Mouse (Mus musculus): ENCODE measurements around the gene Lrrc8c. TPM values are rescaled to one million over a fixed set of nuclear protein-coding genes. Genes with fewer than 3 reads are reported as not detected.

Lrrc8c gene
- total and polyA plus RNA-seq, 2 experiments from 2014 or later: 10.7 to 11.0 TPM

GRCm38 (mm10) chr5:105644195-105644594 is 125.0 kb downstream of the Lrrc8c start:
- 87% methylated on average over 6 of the region's 6 CpGs for WGBS
- no peak overlapping the region for H3K9ac ChIP-seq (replicated peaks; ENCODE audit: low read length)
- no peaks in the 10 kb centered on the region for H3K4me1 ChIP-seq (ENCODE audit: insufficient read depth, low read length)
- no peak overlapping the region for H3K4me2 ChIP-seq (ENCODE audit: low read depth, low read length)
- TF ChIP-seq CTCF (IDR thresholded peaks at IDR 0.05; ENCODE audit: low read depth): no peak
- H3K4me3 ChIP-seq (ENCODE audit: low read length): no peak overlapping the region
- DNase-seq (ENCODE audit: low spot score) (no peak), ATAC-seq (no peak)
- H3K27ac ChIP-seq: no peak overlapping the region
- H3K27me3 ChIP-seq (ENCODE audit: insufficient read depth, low read length): no peaks in the 10 kb centered on the region
- no peaks in the 10 kb centered on the region for H3K9me3 ChIP-seq (ENCODE audit: low read length)
- no peaks in the 10 kb centered on the region for H3K36me3 ChIP-seq (ENCODE audit: insufficient read depth, low read length)

- DNase-seq (ENCODE audit: low spot score): no peak
- H3K9ac ChIP-seq (replicated peaks; ENCODE audit: low read length): no peak overlapping the region
- no peak overlapping the region for H3K4me3 ChIP-seq (ENCODE audit: low read length)
- no peaks in the 10 kb centered on the region for H3K9me3 ChIP-seq (ENCODE audit: low read length)
- WGBS: 73% methylated on average over 7 of the region's 7 CpGs
- no peak overlapping the region for H3K4me2 ChIP-seq (ENCODE audit: low read depth, low read length)
- H3K4me1 ChIP-seq (ENCODE audit: insufficient read depth, low read length): no peaks in the 10 kb centered on the region
- no peak overlapping the region for H3K27ac ChIP-seq
- ATAC-seq: no peak
- no peak for TF ChIP-seq CTCF (IDR thresholded peaks at IDR 0.05; ENCODE audit: low read depth)
- H3K27me3 ChIP-seq (ENCODE audit: insufficient read depth, low read length): no peaks in the 10 kb centered on the region
- H3K36me3 ChIP-seq (ENCODE audit: insufficient read depth, low read length): no peaks in the 10 kb centered on the region
Observed at GRCm38 (mm10) chr5:105647094-105647493, 127.9 kb downstream of the Lrrc8c start.

- 46% methylated on average over 7 of the region's 7 CpGs for WGBS
- Histone ChIP-seq H3K4me2 (ENCODE audit: low read depth, low read length) (no peak overlapping the region), H3K9ac (replicated peaks; ENCODE audit: low read length) (no peak overlapping the region)
Observed at GRCm38 (mm10) chr5:105648648-105649287, 129.6 kb downstream of the Lrrc8c start.

GRCm38 (mm10) chr5:105649514-105650001 is 130.4 kb downstream of the Lrrc8c start:
- Histone ChIP-seq H3K4me2 (ENCODE audit: low read depth, low read length) (no peak overlapping the region), H3K9me3 (ENCODE audit: low read length) (no peaks in the 10 kb centered on the region), H3K36me3 (ENCODE audit: insufficient read depth, low read length) (no peaks in the 10 kb centered on the region), H3K27ac (no peak overlapping the region), H3K27me3 (ENCODE audit: insufficient read depth, low read length) (no peaks in the 10 kb centered on the region), H3K4me3 (ENCODE audit: low read length) (no peak overlapping the region), H3K9ac (replicated peaks; ENCODE audit: low read length) (no peak overlapping the region), H3K4me1 (ENCODE audit: insufficient read depth, low read length) (no peaks in the 10 kb centered on the region)
- 89% methylated on average over 10 of the region's 10 CpGs for WGBS
- ATAC-seq (0 out of 2 replicates have a peak, but pooled peaks have one; percentile 24), DNase-seq (ENCODE audit: low spot score) (no peak)
- no peak for TF ChIP-seq CTCF (IDR thresholded peaks at IDR 0.05; ENCODE audit: low read depth)

More at GRCm38 (mm10) chr5:105648648-105649287, 129.6 kb downstream of the Lrrc8c start:
- DNase-seq (ENCODE audit: low spot score) (peak; percentile 18), ATAC-seq (peak; percentile 71; the same call in 1 of the 2 replicates)
- H3K4me3 ChIP-seq (ENCODE audit: low read length): no peak overlapping the region
- no peaks in the 10 kb centered on the region for H3K36me3 ChIP-seq (ENCODE audit: insufficient read depth, low read length)
- peak; percentile 16; the same call in 1 of the 2 replicates for TF ChIP-seq CTCF (IDR thresholded peaks at IDR 0.05; ENCODE audit: low read depth)
- H3K27ac ChIP-seq: 0 out of 2 replicates have a peak overlapping the region, but pooled peaks have one; percentile 32
- H3K9me3 ChIP-seq (ENCODE audit: low read length): no peaks in the 10 kb centered on the region
- no peaks in the 10 kb centered on the region for H3K27me3 ChIP-seq (ENCODE audit: insufficient read depth, low read length)
- H3K4me1 ChIP-seq (ENCODE audit: insufficient read depth, low read length): no peaks in the 10 kb centered on the region

- Histone ChIP-seq H3K4me3 (ENCODE audit: low read length) (no peak overlapping the region), H3K4me2 (ENCODE audit: low read depth, low read length) (no peak overlapping the region), H3K9ac (replicated peaks; ENCODE audit: low read length) (no peak overlapping the region), H3K4me1 (ENCODE audit: insufficient read depth, low read length) (no peaks in the 10 kb centered on the region), H3K27me3 (ENCODE audit: insufficient read depth, low read length) (no peaks in the 10 kb centered on the region), H3K36me3 (ENCODE audit: insufficient read depth, low read length) (no peaks in the 10 kb centered on the region), H3K27ac (no peak overlapping the region), H3K9me3 (ENCODE audit: low read length) (no peaks in the 10 kb centered on the region)
- DNase-seq (ENCODE audit: low spot score) (no peak), ATAC-seq (no peak)
- no peak for TF ChIP-seq CTCF (IDR thresholded peaks at IDR 0.05; ENCODE audit: low read depth)
- 89% methylated on average over 8 of the region's 8 CpGs for WGBS
Observed at GRCm38 (mm10) chr5:105650728-105651479, 131.7 kb downstream of the Lrrc8c start.

- ATAC-seq (no peak), DNase-seq (ENCODE audit: low spot score) (no peak)
- Histone ChIP-seq H3K36me3 (ENCODE audit: insufficient read depth, low read length) (no peaks in the 10 kb centered on the region), H3K4me1 (ENCODE audit: insufficient read depth, low read length) (no peaks in the 10 kb centered on the region), H3K4me2 (ENCODE audit: low read depth, low read length) (no peak overlapping the region), H3K27me3 (ENCODE audit: insufficient read depth, low read length) (no peaks in the 10 kb centered on the region), H3K9ac (replicated peaks; ENCODE audit: low read length) (no peak overlapping the region), H3K4me3 (ENCODE audit: low read length) (no peak overlapping the region), H3K27ac (no peak overlapping the region), H3K9me3 (ENCODE audit: low read length) (no peaks in the 10 kb centered on the region)
- 77% methylated on average over 11 of the region's 11 CpGs for WGBS
- TF ChIP-seq CTCF (IDR thresholded peaks at IDR 0.05; ENCODE audit: low read depth): no peak
Observed at GRCm38 (mm10) chr5:105651561-105651991, 132.4 kb downstream of the Lrrc8c start.
